In the genomic region with DNA sequence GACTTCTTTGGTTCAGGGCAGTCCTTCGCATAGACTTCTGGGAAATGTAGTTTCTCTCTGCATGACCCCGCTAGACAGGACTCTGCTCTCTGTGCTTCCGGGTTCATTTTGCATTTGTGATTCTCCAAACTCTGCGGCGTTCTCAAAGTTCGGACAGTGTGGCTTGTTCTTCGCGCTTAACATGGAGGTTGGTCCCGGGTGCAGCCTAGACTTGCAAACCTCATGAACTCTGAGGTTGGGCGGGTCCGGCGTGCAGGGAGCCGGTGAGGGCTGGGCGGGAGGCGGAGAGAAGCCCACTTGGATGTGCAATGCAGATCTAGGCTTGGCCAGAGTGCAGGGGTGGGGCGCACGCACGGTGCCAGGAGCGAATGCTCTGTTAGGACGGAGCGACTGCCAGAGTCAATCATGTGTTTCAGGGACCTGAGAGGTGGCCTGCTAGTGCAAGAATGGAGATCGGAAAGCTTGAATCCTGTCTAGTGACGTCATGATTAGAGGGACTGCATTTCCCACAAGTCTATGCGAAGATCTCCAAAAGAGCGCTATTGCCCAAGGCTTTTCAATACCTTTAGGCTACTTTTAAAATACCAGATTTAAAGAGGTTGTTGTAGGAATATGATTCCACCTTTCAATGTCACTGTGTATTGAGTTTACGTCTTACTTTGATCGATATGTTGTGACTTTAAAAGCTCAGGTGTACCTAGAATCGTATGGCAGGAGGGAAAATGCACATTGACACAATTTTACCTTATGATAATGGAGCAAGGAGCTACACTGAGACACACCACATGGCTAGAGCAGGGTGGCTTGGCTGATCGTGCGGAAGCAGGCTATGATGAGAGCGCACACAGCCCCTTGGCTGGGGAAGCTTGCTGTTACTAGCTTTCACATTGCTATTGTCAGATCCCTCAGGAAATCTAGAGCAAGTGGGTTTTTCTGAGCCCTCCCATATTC, we compare ENCODE assay signal across 7 mouse cellular contexts. TPM values are rescaled to one million over a fixed set of nuclear protein-coding genes. Genes with fewer than 3 reads are reported as not detected.
DNase-seq lines count a peak whose midpoint lies in the region; ATAC-seq lines count a peak whose summit lies in the region.

TSS of gene Zfp273 (plus strand) at position 31 of the 951 bp plus-strand sequence.

- no peaks in the 10 kb centered on the region for H3K27me3 ChIP-seq in embryonic facial prominence, embryonic 10.5 days (replicated peaks; ENCODE audit: low read depth, poor library complexity, severe bottlenecking)
- no peaks in the 10 kb centered on the region for H3K27me3 ChIP-seq in limb, embryonic 10.5 days (ENCODE audit: low read depth, poor library complexity, severe bottlenecking)
- H3K27me3 ChIP-seq in midbrain, embryonic 13.5 days = no peaks in the 10 kb centered on the region

- peak; percentile 92 for ATAC-seq in granulocyte monocyte progenitor cell, adult 5-6 weeks (replicated peaks; ENCODE audit: poor library complexity, severe bottlenecking)
- peak; percentile 96 for ATAC-seq in midbrain, embryonic 13.5 days

- H3K4me1 ChIP-seq in embryonic facial prominence, embryonic 10.5 days = 0 out of 2 replicates have a peak, but pooled peaks cover 3% of the 10 kb centered on the region
- 0 out of 2 replicates have a peak, but pooled peaks cover 2% of the 10 kb centered on the region for H3K4me1 ChIP-seq in limb, embryonic 10.5 days
- peaks cover 7% of the 10 kb centered on the region; the same call in 1 of the 2 replicates for H3K4me1 ChIP-seq in midbrain, embryonic 13.5 days (replicated peaks)

- H3K4me3 ChIP-seq in embryonic facial prominence, embryonic 10.5 days = peak within 1 kb of the TSS; percentile 86
- H3K4me3 ChIP-seq in limb, embryonic 10.5 days = peak within 1 kb of the TSS; percentile 73
- H3K4me3 ChIP-seq in midbrain, embryonic 13.5 days (replicated peaks) = peak within 1 kb of the TSS; percentile 86

- H3K27ac ChIP-seq in embryonic facial prominence, embryonic 10.5 days (replicated peaks) = peak within 1 kb of the TSS; percentile 88
- H3K27ac ChIP-seq in limb, embryonic 10.5 days = peak within 1 kb of the TSS; percentile 85
- peak within 1 kb of the TSS; percentile 78 for H3K27ac ChIP-seq in midbrain, embryonic 13.5 days

- peak; percentile 81 for DNase-seq in adrenal gland, postnatal 14 days
- DNase-seq in embryonic facial prominence, embryonic 10.5 days (ENCODE audit: low spot score) = peak; percentile 81
- peak; percentile 86 for DNase-seq in kidney, adult 11 months
- DNase-seq in limb, embryonic 10.5 days (ENCODE audit: low spot score) = peak; percentile 83
- DNase-seq in spleen, adult 12 weeks (ENCODE audit: low spot score) = peak; percentile 63

- peaks cover 12% of the 10 kb centered on the region; the same call in 1 of the 2 replicates for H3K9me3 ChIP-seq in embryonic facial prominence, embryonic 10.5 days
- no peaks in the 10 kb centered on the region for H3K9me3 ChIP-seq in limb, embryonic 10.5 days (replicated peaks)
- H3K9me3 ChIP-seq in midbrain, embryonic 13.5 days = peaks cover 5% of the 10 kb centered on the region

- peak within 1 kb of the TSS; percentile 76 for H3K9ac ChIP-seq in midbrain, embryonic 13.5 days (replicated peaks)

- H3K36me3 ChIP-seq in embryonic facial prominence, embryonic 10.5 days (replicated peaks) = peaks cover 18% of the 10 kb centered on the region
- peaks cover 13% of the 10 kb centered on the region; the same call in 1 of the 2 replicates for H3K36me3 ChIP-seq in limb, embryonic 10.5 days
- H3K36me3 ChIP-seq in midbrain, embryonic 13.5 days = peaks cover 18% of the 10 kb centered on the region

- H3K4me2 ChIP-seq in midbrain, embryonic 13.5 days (replicated peaks) = peak within 1 kb of the TSS; percentile 72

- WGBS in embryonic facial prominence, embryonic 10.5 days = 5% methylated on average over 31 of the region's 31 CpGs
- WGBS in limb, embryonic 10.5 days = 7% methylated on average over 31 of the region's 31 CpGs
- WGBS in midbrain, embryonic 13.5 days = 4% methylated on average over 31 of the region's 31 CpGs

RNA-seq across cellular contexts. Expression of gene Zfp273, which starts in this region (rescaled TPM):
- total RNA-seq in adrenal gland, postnatal 14 days (2021) = 3.4 and 4.7 TPM in 2 replicates
- polyA plus RNA-seq in embryonic facial prominence, embryonic 10.5 days (2016; fragmentation: Nextera tagmentation; extraction: Ambion mirVana) = 6.0 and 6.5 TPM in 2 replicates
- 3.7 and 5.9 TPM in 2 replicates for total RNA-seq in granulocyte monocyte progenitor cell, adult 5-6 weeks (2014; fragmentation: Nextera tagmentation)
- total RNA-seq in granulocyte monocyte progenitor cell, adult 5-6 weeks (2017) = 6.0 and 7.0 TPM in 2 replicates
- 5.3 and 7.1 TPM in 2 replicates for polyA plus RNA-seq in limb, embryonic 10.5 days (2016; fragmentation: Nextera tagmentation; extraction: Ambion mirVana)
- polyA plus RNA-seq in midbrain, embryonic 13.5 days (2015; fragmentation: Nextera tagmentation; extraction: Ambion mirVana) = 12.0 and 12.7 TPM in 2 replicates

Comparison
In these comparisons a context has a peak if more than half of its experiments do, and no peak if none do; other contexts are left out.
1. Peak in every context shown above with its lines: DNase-seq, ATAC-seq, H3K4me3 ChIP-seq and H3K27ac ChIP-seq.